Mouse (Mus musculus) layer of hippocampus, adult 9-10 months (tissue): ENCODE data around the gene C1qa.

Experiments
- DNase-seq: peaks from one replicate; pipeline ENCODE4 v3.0.0; 2022; ENCODE audit warnings: low spot score

C1qa gene

GRCm38 (mm10) chr4:136898637-136899036 is at the start of gene C1qa:
Gene C1qa (minus strand): TSS chr4:136898803.
- no peak for DNase-seq

GRCm38 (mm10) chr4:136945397-136945796 is 46.8 kb upstream of the C1qa start:
- DNase-seq, result no peak

DNA sequence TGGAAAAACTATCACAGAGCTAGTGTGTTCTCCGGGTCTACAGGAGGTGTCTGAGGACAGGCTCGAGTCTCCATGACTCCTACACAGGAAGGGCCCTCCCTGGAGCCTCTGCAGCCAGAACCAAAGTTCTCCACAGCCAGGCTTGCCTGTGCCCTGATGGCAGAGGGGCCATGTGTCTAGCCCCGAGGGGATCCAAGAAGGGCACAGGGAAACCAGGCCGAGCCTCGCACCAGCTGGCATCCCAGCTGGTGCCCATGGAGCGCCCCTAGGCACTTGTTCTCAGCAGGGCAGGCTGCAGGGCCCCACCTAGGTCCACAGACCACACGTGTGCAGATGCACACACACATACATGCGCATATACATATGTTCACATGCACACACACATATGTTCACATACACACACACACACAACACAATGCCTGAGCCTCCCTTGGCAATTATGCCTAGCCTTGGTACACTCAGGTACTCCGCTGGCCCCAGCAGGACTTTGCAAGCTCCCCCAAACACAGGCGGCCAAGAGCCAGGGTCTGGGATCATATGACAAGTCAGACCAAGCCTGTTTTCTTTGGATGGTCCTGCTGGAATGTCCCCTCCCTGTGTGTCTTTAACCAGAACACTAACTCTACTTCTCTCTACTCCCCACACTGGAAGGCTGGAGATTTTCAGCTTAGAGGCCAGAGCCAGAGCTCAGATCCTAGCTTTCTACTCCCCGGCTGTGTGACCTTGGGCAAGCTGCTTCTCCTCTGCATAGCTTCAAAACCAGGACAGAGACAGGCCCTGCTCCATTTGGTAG is 46.2 kb upstream of the C1qa start:
- DNase-seq, result no peak

DNA sequence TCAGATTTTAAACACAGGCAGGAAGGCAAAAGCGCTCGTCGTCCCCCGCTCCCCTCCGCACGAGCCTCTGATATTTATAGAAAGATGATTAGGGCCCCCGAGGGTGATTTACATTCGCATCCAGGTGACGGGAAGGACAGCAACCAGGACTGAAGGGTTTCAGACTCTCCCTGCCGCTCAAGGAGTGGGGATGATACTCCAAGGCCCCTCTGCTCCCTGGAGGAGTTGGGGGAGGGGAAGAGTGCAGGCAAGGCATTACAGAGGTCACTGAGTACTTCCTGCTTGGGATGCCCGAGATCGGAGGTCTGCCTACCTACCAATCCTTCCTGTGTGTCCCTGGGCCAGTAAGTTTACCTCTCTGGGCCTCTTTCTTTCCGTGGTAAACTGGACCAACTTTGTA is 44.6 kb upstream of the C1qa start:
- DNase-seq, result no peak

GRCm38 (mm10) chr4:136942761-136943160 is 44.2 kb upstream of the C1qa start:
- DNase-seq, result no peak

GRCm38 (mm10) chr4:136937935-136938334 is 39.3 kb upstream of the C1qa start:
- no peak for DNase-seq

GRCm38 (mm10) chr4:136937344-136937743 is 38.7 kb upstream of the C1qa start:
- DNase-seq, result no peak

DNA sequence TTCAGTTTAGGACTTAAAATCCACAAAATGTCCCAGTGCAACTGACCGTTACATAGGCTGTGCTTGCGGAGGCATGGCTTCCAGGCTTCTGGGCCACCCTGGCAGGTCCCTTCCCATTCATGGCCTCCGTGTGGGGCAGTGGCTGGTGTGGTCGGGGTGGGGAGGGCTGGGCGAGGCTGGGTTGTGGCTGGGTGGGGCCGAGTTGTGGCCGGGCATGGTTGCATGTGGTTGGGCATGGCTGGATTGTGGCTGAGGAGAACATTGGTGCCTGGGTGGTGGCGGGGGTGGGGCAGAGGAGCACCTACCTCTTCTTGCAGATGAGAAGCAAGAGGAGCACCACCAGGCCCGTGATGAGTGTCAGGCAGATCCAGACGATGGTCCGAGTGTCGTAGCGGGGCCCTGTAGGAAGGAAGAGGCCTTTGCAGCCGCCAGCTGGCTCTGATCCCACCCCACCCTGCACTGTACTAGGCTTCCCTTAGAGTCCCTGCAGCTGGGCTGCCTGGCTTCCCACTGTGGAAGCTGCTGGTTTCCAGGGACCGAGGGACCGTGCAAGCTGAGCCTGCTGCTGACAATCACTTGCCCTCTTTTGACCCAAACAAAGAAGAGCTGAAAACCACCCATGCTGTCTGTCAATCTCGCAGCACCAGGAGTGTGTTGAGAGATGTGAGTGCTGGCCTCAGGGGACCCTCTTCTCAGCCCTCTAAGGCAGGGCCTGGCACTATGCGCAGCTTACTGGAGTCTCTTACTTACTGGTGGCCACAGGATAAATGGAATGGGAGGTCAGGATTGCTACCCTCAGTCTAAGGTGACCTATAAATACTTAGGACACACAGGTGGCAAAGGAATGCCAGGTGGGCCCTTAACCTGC is 36.4 kb upstream of the C1qa start:
- DNase-seq, result no peak

- DNase-seq, result no peak
Observed at GRCm38 (mm10) chr4:136930474-136930873, 31.9 kb upstream of the C1qa start.

- DNase-seq, result no peak
Observed at GRCm38 (mm10) chr4:136928928-136929327, 30.3 kb upstream of the C1qa start.

DNA sequence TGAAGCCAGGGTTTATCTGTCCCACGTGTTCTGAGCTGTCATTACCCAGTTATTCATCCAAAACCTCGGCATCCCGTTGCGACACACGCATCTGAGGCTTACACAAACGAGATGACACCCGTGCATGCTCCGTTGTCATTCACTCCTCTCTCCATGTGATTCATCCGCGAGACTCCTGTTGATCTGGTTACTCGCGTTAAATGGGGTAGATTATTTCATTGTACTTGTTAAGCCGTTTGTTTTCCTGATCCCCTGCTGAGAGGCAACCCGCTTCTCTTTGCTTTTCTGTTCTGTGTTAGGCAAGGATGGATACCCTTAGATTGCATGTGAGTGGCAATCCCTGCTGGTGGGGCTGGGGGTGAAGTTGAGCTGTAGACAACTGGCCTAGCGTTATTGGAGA is 27.2 kb upstream of the C1qa start:
- no peak for DNase-seq

DNA sequence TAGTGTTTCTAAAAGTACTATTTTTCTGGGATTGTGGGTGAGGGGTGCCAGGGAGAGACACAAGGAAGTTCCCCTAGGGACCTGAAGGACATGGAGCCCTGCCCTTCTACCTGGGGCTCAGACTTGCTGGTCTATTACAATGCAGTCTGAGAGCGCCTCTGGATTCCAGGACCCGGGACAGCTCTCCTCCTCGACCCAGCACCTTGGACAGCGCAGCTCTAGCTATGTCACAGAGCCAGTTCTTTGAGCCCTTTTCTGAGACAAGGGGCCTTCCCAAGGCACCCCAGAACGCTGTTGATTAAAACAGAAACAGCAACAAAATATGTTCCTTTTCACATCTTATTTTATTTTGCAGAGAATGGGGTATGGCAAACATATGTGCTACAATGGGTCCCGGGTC is 25.9 kb upstream of the C1qa start:
- DNase-seq, result no peak

- DNase-seq, result no peak
Observed at GRCm38 (mm10) chr4:136919526-136919925, 20.9 kb upstream of the C1qa start.

GRCm38 (mm10) chr4:136918834-136919233 is 20.2 kb upstream of the C1qa start:
- DNase-seq, result no peak

- no peak for DNase-seq
Observed at GRCm38 (mm10) chr4:136917165-136917524, 18.5 kb upstream of the C1qa start.

DNA sequence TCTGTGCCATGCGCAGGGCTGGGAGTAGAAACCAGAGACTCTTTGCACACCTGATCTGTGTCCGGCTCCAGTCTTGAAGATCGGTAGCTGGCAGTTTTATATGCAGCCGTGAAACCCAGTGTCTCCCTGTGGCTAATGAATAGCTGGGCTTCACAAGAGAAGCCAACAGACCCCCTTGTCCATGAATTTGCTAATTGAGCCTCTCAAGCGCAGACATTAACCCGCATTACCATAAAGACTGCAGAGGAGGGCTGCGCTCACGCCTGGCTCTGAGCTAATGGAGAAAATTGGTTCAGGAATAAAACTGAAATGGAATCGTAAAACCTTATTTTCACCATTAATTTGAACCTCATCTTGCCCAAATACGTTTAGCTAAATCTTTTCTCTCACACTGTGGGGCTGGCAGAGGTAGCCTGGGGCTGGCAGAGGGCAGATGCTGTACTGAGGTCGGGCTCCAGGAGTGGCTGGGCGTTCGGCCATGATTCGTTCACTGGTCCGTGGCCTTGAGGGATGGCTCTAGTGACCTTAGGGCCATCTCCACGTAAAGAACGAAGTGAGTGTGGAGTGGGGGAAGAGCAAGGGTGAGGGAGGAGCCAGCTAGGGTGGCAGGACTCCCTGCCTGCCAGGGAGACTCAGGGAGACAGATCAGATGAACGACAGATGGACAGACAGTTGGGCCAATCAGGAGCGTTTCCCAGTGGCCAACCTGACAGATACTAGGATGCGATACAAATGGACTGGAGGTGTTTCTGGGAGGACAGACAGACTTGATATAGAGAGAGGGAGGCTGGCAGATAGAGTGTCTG is 18.0 kb upstream of the C1qa start:
- DNase-seq, result no peak

GRCm38 (mm10) chr4:136912841-136913240 is 14.2 kb upstream of the C1qa start:
- no peak for DNase-seq

GRCm38 (mm10) chr4:136911804-136912203 is 13.2 kb upstream of the C1qa start:
- no peak for DNase-seq

DNA sequence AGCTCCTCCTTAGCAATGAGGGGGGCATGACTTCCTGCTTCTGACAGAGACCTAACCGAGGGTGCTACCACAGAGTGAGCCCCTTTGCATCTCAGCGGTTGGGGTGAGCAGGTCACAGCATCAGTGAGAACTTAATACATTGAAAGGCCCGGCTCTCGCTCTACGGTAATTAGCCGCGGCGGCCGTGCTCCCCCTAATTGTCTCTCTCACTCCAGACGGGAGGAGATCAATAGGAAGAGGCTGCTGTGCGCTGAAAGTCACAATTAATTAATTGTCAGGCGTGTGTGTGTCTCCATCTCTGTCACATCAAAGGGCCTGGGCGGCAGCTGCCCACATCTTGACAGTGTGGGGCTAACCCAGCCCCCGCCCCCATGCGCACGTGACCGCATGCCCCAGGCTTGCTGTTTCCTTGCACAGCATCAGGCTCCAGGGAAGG is 12.6 kb upstream of the C1qa start:
- no peak for DNase-seq

GRCm38 (mm10) chr4:136907809-136908208 is 9.2 kb upstream of the C1qa start:
- DNase-seq, result no peak

DNA sequence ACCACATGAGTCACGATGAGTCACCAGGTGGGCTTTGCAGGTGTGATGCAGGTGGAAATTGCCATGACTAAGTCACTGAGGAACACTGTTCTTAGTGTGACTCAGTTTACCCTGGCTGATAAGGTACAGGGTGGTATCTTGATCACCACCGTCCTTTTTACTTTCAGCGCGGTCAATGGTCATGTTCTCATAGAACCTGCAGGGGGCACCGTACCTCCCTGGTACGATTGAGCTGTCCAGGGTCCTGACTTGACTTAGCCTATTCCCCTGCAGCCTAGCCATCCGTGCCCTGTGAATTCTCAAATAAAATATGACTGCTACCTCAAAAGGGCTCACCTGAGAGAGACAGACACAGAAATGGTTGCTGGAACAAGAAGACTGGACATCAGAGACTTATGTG is 8.4 kb upstream of the C1qa start:
- no peak for DNase-seq

DNA sequence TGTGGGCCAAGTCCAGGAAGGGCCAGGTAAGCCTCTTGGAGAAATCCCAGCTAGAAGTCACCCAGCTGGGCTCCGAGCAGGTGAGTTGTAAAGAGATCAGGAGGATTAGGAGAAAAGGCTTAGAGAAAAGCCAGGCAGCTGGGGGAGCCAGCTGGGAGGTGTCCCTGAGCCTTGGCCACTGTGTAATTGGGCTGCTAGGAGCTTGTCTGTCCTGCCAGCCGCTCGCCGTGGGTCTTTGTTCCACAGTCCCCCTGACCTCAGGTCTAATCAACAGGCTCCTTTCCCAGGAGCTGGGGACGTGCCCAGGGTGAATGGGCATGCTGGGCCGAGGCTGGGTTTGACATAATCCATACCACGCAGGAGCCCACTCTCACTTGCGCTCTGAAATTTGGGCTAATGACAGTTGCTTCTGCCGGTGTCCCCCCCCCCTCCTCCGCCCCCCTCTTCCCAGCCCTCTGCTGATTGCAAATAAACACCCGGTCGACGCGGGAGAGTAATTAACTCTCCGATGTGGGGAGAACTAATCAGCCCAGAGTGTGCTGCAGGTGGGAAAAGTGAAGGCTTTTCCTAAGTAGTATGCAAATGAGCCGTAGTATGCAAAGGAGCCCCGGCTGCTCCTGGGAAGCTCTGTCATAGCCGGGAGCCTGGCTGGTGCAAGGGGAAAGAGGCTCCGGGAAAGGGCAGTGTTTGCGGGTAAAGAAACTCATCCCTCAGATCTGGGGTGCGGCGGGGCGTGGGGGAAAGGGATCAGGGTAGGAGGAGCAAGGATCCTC is 6.3 kb upstream of the C1qa start:
- no peak for DNase-seq
